Mouse (Mus musculus) limb, embryonic 15.5 days (tissue): ENCODE data around the gene Gpc3. TPM values are rescaled to one million over a fixed set of nuclear protein-coding genes. Genes with fewer than 3 reads are reported as not detected.

Experiments
- ATAC-seq: fragments of 200-750 bp; cut with Nextera tagmentation; 2 replicates; pipeline ENCODE4 v1.8.0; 2017; ENCODE audit warnings: low read depth, moderate TSS enrichment; ENCODE audit not compliant: insufficient number of reproducible peaks, low FRiP score, low TSS enrichment
- H3K27ac ChIP-seq: fragments of 300-500 bp; sonication (generic); 2 replicates; pipeline ENCODE4 v1.5.1; 2015; ENCODE audit warnings: moderate library complexity, mild to moderate bottlenecking, inconsistent platforms
- H3K27me3 ChIP-seq: fragments of 300-500 bp; sonication (generic); 2 replicates; pipeline ENCODE4 v1.6.1; 2015; ENCODE audit warnings: inconsistent platforms
- H3K36me3 ChIP-seq: fragments of 300-500 bp; sonication (generic); 2 replicates; pipeline ENCODE4 v1.6.1; 2015; ENCODE audit warnings: inconsistent platforms
- H3K4me1 ChIP-seq: fragments of 300-500 bp; sonication (generic); 2 replicates; pipeline ENCODE4 v1.6.1; 2015; ENCODE audit warnings: inconsistent platforms
- H3K4me2 ChIP-seq: fragments of 300-500 bp; sonication (generic); 2 replicates; pipeline ENCODE4 v1.6.1; 2015; ENCODE audit warnings: mild to moderate bottlenecking, inconsistent platforms
- H3K4me3 ChIP-seq: fragments of 300-500 bp; sonication (generic); 2 replicates; pipeline ENCODE4 v1.5.1; 2015; ENCODE audit warnings: mild to moderate bottlenecking, inconsistent platforms
- H3K9ac ChIP-seq: fragments of 300-500 bp; sonication (generic); 2 replicates; pipeline ENCODE4 v1.6.1; 2015; ENCODE audit warnings: inconsistent platforms
- H3K9me3 ChIP-seq: fragments of 300-500 bp; sonication (generic); 2 replicates; pipeline ENCODE4 v1.6.1; 2016; ENCODE audit warnings: inconsistent platforms
- WGBS: fragments of 180-500 bp; shearing (Covaris S2); methylation state at CpG from one replicate; pipeline ENCODE4 v1.1.7; 2015; 5-methylcytosine and 5-hydroxymethylcytosine counted together
- polyA plus RNA-seq: library from polyadenylated mRNA; unstranded; fragments of >200 nt; fragmentation: Nextera tagmentation; extraction: Ambion mirVana; gene quantifications from 2 replicates; pipeline ENCODE4 v1.2.1, GENCODE M21; 2015

Gpc3 gene
- polyA plus RNA-seq, 1 experiment from 2014 or later, result 768 TPM

- no peak overlapping the region for H3K4me3 ChIP-seq
- WGBS, result 55% methylated on average over 4 of the region's 4 CpGs
These were observed 292.0 kb downstream of the Gpc3 start for GRCm38 (mm10) chrX:52321791-52322190.

GRCm38 (mm10) chrX:52320653-52321052 is 293.1 kb downstream of the Gpc3 start:
- H3K9ac ChIP-seq, result no peak overlapping the region
- H3K9me3 ChIP-seq, result no peaks in the 10 kb centered on the region
- 66% methylated on average over 4 of the region's 4 CpGs for WGBS
- no peak for ATAC-seq
- H3K36me3 ChIP-seq, result no peaks in the 10 kb centered on the region
- no peak overlapping the region for H3K4me3 ChIP-seq
- H3K4me2 ChIP-seq, result no peak overlapping the region
- no peaks in the 10 kb centered on the region; the same call in 1 of the 2 replicates for H3K4me1 ChIP-seq
- H3K27me3 ChIP-seq, result no peaks in the 10 kb centered on the region
- H3K27ac ChIP-seq, result no peak overlapping the region

More at GRCm38 (mm10) chrX:52321791-52322190, 292.0 kb downstream of the Gpc3 start:
- Histone ChIP-seq H3K36me3 (no peaks in the 10 kb centered on the region), H3K4me1 (no peaks in the 10 kb centered on the region; the same call in 1 of the 2 replicates), H3K9me3 (no peaks in the 10 kb centered on the region), H3K27ac (no peak overlapping the region), H3K4me2 (no peak overlapping the region), H3K9ac (no peak overlapping the region), H3K27me3 (no peaks in the 10 kb centered on the region)
- no peak for ATAC-seq

GRCm38 (mm10) chrX:52310976-52311375 is 302.8 kb downstream of the Gpc3 start:
- WGBS, result 85% methylated on average over 2 of the region's 2 CpGs
- Histone ChIP-seq H3K36me3 (no peaks in the 10 kb centered on the region), H3K4me1 (no peaks in the 10 kb centered on the region), H3K9ac (no peak overlapping the region), H3K27me3 (no peaks in the 10 kb centered on the region), H3K4me2 (no peak overlapping the region), H3K9me3 (no peaks in the 10 kb centered on the region), H3K27ac (no peak overlapping the region), H3K4me3 (no peak overlapping the region)
- ATAC-seq, result no peak

GRCm38 (mm10) chrX:52305226-52305625 is 308.5 kb downstream of the Gpc3 start:
- no peak for ATAC-seq
- no peak overlapping the region for H3K27ac ChIP-seq
- no peaks in the 10 kb centered on the region for H3K4me1 ChIP-seq
- no peaks in the 10 kb centered on the region for H3K27me3 ChIP-seq
- no peaks in the 10 kb centered on the region for H3K9me3 ChIP-seq
- H3K4me3 ChIP-seq, result no peak overlapping the region
- H3K4me2 ChIP-seq, result no peak overlapping the region
- 84% methylated on average over 4 of the region's 4 CpGs for WGBS
- no peaks in the 10 kb centered on the region for H3K36me3 ChIP-seq
- no peak overlapping the region for H3K9ac ChIP-seq

GRCm38 (mm10) chrX:52288792-52289191 is 325.0 kb downstream of the Gpc3 start:
- no peaks in the 10 kb centered on the region for H3K27me3 ChIP-seq
- ATAC-seq, result no peak
- 33% methylated on average over 1 of the region's 1 CpGs for WGBS
- H3K4me2 ChIP-seq, result no peak overlapping the region
- no peak overlapping the region for H3K4me3 ChIP-seq
- H3K27ac ChIP-seq, result no peak overlapping the region
- H3K9me3 ChIP-seq, result no peaks in the 10 kb centered on the region
- H3K4me1 ChIP-seq, result no peaks in the 10 kb centered on the region
- H3K36me3 ChIP-seq, result no peaks in the 10 kb centered on the region
- no peak overlapping the region for H3K9ac ChIP-seq

- no peak overlapping the region for H3K27ac ChIP-seq
- 69% methylated on average over 6 of the region's 6 CpGs for WGBS
- ATAC-seq, result no peak
- H3K4me3 ChIP-seq, result no peak overlapping the region
- H3K9ac ChIP-seq, result no peak overlapping the region
- H3K4me2 ChIP-seq, result no peak overlapping the region
- H3K27me3 ChIP-seq, result no peaks in the 10 kb centered on the region
- H3K4me1 ChIP-seq, result no peaks in the 10 kb centered on the region
- H3K36me3 ChIP-seq, result no peaks in the 10 kb centered on the region
- H3K9me3 ChIP-seq, result no peaks in the 10 kb centered on the region
These were observed 325.8 kb downstream of the Gpc3 start for GRCm38 (mm10) chrX:52287944-52288343.

- no peaks in the 10 kb centered on the region for H3K36me3 ChIP-seq
- WGBS, result 58% methylated on average over 4 of the region's 4 CpGs
- peak; percentile 58; the same call in 1 of the 2 replicates for ATAC-seq
- no peaks in the 10 kb centered on the region for H3K9me3 ChIP-seq
- no peak overlapping the region for H3K9ac ChIP-seq
- H3K4me2 ChIP-seq, result no peak overlapping the region
- H3K4me3 ChIP-seq, result no peak overlapping the region
- H3K27ac ChIP-seq, result no peak overlapping the region
- no peaks in the 10 kb centered on the region for H3K27me3 ChIP-seq
- peaks cover 3% of the 10 kb centered on the region; the same call in 1 of the 2 replicates for H3K4me1 ChIP-seq
These were observed 331.7 kb downstream of the Gpc3 start for GRCm38 (mm10) chrX:52282070-52282469.

- Histone ChIP-seq H3K36me3 (no peaks in the 10 kb centered on the region), H3K9me3 (no peaks in the 10 kb centered on the region), H3K27me3 (no peaks in the 10 kb centered on the region), H3K4me1 (peaks cover 3% of the 10 kb centered on the region; the same call in 1 of the 2 replicates), H3K4me3 (no peak overlapping the region), H3K9ac (no peak overlapping the region), H3K27ac (no peak overlapping the region), H3K4me2 (no peak overlapping the region)
- WGBS, result 71% methylated on average over 6 of the region's 6 CpGs
- ATAC-seq, result no peak
These were observed 332.4 kb downstream of the Gpc3 start for GRCm38 (mm10) chrX:52281103-52281900.

GRCm38 (mm10) chrX:52278687-52279359 is 334.9 kb downstream of the Gpc3 start:
- peaks cover 3% of the 10 kb centered on the region; the same call in 1 of the 2 replicates for H3K4me1 ChIP-seq
- H3K9me3 ChIP-seq, result no peaks in the 10 kb centered on the region
- no peaks in the 10 kb centered on the region for H3K36me3 ChIP-seq
- H3K27me3 ChIP-seq, result no peaks in the 10 kb centered on the region
- H3K27ac ChIP-seq, result no peak overlapping the region
- no peak overlapping the region for H3K9ac ChIP-seq
- no peak overlapping the region for H3K4me3 ChIP-seq
- H3K4me2 ChIP-seq, result no peak overlapping the region
- 78% methylated on average over 3 of the region's 3 CpGs for WGBS
- no peak for ATAC-seq

GRCm38 (mm10) chrX:52277599-52277998 is 336.2 kb downstream of the Gpc3 start:
- Histone ChIP-seq H3K36me3 (no peaks in the 10 kb centered on the region), H3K9me3 (no peaks in the 10 kb centered on the region), H3K4me1 (peaks cover 3% of the 10 kb centered on the region; the same call in 1 of the 2 replicates), H3K4me3 (no peak overlapping the region), H3K27ac (no peak overlapping the region), H3K4me2 (no peak overlapping the region), H3K9ac (no peak overlapping the region), H3K27me3 (no peaks in the 10 kb centered on the region)
- ATAC-seq, result no peak
- 55% methylated on average over 1 of the region's 1 CpGs for WGBS

GRCm38 (mm10) chrX:52273016-52273415 is 340.7 kb downstream of the Gpc3 start:
- Histone ChIP-seq H3K4me2 (no peak overlapping the region), H3K27me3 (no peaks in the 10 kb centered on the region), H3K27ac (no peak overlapping the region), H3K9ac (no peak overlapping the region), H3K4me3 (no peak overlapping the region), H3K36me3 (no peaks in the 10 kb centered on the region; the same call in 1 of the 2 replicates), H3K4me1 (peaks cover 1% of the 10 kb centered on the region; the same call in 1 of the 2 replicates), H3K9me3 (no peaks in the 10 kb centered on the region)
- ATAC-seq, result no peak
- WGBS, result 81% methylated on average over 7 of the region's 7 CpGs

- ATAC-seq, result no peak
- Histone ChIP-seq H3K4me2 (no peak overlapping the region), H3K27ac (no peak overlapping the region), H3K9ac (no peak overlapping the region), H3K27me3 (0 out of 2 replicates have a peak, but pooled peaks cover 5% of the 10 kb centered on the region), H3K4me3 (no peak overlapping the region), H3K9me3 (no peaks in the 10 kb centered on the region), H3K36me3 (no peaks in the 10 kb centered on the region), H3K4me1 (peaks cover 3% of the 10 kb centered on the region; the same call in 1 of the 2 replicates)
- WGBS, result 67% methylated on average over 11 of the region's 11 CpGs
These were observed 351.8 kb downstream of the Gpc3 start for GRCm38 (mm10) chrX:52261991-52262390.
